Mouse (Mus musculus): ENCODE measurements around the gene Vipr1.
A peak's percentile ranks its signal among the peaks of the same experiment; 100 is the strongest.

- no peak for TF ChIP-seq POLR2A (IDR thresholded peaks at IDR 0.05; ENCODE audit: extremely low read depth, insufficient read depth, low read length)
- peak; percentile 88 for TF ChIP-seq CTCF (IDR thresholded peaks at IDR 0.05; ENCODE audit: low read depth, low read length)
Measured at GRCm38 (mm10) chr9:121605414-121606278, 36.9 kb upstream of the Vipr1 start.

Data from liver, adult 2 months (tissue).